Mouse (Mus musculus): ENCODE measurements around the gene Slc12a3.

The Slc12a3 gene

DNA sequence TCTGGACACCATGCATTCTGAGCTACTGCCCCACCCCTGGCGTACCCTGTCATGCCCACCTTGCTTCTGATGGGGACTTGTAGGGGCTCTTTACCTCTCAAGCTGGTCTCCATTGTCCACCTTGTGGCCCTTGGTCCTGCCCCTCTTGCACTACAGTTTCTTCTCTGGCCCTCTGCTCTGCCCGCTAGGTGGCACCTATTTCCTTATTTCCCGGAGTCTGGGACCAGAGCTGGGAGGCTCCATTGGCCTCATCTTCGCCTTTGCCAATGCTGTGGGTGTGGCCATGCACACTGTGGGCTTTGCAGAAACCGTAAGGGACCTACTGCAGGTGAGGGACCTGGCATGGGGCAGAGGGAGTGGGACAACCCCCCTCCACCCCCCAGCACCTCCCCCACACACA, 4.3 kb downstream of the Slc12a3 start:
- DNase-seq = peak; percentile 46

DNA sequence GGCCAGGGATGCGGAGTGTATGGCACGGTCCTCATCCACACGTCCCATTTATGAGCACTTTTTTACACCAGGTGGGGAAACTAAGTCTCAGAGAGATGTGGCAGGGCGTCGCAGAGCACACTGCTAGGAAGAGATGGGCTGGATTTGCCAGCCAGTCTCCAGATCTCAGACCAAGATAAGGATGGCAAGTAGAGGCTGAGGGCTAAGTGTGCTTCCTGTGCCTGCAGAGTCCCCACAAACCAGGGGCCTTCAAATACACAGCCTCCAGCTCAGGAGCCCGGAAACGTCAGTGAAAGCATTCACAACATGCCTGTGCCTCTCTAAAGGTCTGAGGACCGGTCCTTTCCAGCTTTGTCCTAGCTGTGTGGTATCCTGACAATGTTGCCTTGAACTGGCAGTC, 8.6 kb downstream of the Slc12a3 start:
- DNase-seq = no peak

DNA sequence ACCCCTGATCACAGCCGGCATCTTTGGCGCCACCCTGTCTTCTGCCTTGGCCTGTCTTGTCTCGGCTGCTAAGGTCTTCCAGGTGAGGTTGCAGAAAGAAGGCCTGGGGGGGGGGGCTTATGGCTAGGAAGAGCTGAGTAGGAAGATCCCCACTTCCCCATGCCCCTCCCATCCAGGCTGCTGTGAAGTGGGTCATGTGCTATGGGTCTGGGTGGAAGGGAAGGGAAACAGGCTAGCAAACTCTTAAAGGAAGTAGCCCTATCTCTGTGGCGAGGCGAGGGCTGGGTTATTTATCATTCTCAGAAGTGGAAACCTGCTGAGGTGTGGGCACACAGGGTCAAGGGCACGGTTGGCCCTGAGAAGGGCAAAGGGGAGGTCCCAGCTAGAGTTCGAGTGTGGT, 11.8 kb downstream of the Slc12a3 start:
- no peak for DNase-seq

- no peak for DNase-seq
These were observed 13.7 kb downstream of the Slc12a3 start for GRCm38 (mm10) chr8:94342691-94343090.

DNA sequence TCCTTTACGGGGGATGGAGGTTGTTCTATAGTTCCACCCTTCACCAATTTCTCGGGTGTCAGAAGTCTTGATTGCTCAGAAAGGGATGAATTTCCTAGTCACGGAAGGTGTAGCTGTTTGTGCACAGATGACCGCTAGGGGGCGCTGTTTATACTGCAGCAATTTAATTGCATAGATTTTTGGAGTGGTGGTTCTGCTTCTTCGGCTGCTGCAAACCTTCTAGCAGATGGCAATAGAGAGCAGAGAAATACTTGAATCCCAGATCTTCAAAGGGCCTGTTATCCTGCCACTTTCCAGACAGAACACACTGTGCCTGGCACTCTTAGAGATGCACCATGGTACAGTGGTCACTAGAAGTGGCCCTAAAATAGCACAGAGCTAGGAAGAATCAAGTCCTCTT, 14.3 kb downstream of the Slc12a3 start:
- DNase-seq = peak; percentile 90

DNA sequence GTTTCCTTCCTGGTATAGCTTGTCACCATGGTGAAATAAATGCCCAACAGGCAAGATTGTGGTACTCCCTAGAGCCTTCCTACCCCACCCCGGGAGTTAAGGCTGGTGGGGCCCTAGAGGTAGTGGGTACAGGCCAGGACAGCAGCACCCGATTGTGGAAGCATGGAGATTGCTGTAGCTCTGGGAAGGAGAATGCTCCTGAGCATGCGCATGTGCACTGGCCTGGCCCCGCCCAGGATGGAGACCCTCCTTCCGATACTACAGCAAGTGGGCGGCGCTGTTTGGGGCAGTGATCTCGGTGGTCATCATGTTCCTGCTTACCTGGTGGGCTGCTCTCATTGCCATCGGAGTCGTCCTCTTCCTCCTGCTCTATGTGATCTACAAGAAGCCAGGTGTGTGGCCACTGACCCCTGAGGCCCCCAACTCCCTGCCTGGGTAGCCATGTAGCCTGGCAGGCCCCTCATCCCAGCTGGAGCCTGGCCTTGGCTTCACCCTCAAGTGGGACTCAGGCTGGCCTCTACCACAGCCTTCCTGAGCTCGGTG, 14.8 kb downstream of the Slc12a3 start:
- no peak for DNase-seq

- no peak for DNase-seq
These were observed 16.7 kb downstream of the Slc12a3 start for GRCm38 (mm10) chr8:94345657-94346056.

DNA sequence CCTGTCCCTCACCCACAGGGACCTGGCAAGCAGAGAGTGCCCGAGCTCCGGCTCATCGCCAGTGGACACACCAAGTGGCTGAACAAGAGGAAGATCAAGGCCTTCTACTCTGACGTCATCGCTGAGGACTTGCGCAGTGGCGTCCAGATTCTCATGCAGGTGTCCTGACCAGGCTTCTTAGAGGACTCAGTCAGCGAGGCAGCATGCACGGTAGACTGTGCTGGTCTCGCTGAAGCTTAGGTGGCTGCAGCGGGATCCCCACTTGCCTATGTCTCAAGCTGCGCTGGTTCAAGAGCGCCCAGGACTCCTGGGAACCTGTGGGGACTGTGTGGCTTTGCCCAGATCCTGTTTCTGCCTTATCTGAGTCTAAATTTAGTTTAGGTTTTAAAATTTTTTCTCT, 17.3 kb downstream of the Slc12a3 start:
- DNase-seq = no peak

GRCm38 (mm10) chr8:94348425-94348824, 19.4 kb downstream of the Slc12a3 start:
- DNase-seq = no peak

GRCm38 (mm10) chr8:94354069-94354531, 25.1 kb downstream of the Slc12a3 start:
- peak; percentile 41 for DNase-seq

DNA sequence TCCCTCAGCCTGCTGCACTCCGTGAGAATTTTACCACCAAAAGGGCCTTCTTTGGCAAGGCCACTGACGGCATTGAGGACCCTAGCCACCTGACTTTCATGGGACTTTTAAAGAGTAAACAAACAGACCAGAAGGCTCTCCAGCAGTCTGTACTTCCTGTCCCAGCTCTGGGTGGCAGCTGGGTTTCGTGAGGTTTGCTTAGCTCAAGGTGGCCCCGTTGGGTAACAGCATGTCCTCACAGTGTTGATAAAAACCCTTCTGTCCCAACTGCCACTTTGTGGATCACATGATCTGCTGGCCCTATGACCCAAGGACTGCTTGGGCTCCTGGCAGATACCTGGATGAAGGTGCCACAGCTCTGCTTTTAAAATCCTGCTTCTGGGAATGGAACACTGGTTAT, 25.6 kb downstream of the Slc12a3 start:
- no peak for DNase-seq

GRCm38 (mm10) chr8:94357220-94357619, 28.2 kb downstream of the Slc12a3 start:
- DNase-seq = no peak

DNA sequence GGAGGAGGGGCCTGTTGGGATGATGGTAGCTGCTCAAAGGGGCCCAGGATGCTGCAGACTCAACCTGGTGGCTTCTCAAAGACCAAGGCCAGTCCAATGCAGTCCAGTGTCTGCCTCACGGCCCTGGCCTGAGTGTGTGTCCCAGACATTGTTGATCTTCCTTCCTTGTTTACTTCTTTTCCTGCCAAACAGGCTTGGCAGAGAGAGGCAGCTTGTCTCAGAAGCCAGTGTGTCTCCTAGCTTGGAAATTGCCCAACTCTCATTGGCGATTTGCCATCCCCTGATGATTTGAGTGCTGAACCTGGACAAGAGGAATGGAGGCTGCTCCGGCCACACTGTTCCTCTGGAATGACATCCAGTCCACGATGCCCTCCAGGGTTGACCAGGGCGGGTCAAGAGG, 29.5 kb downstream of the Slc12a3 start:
- peak; percentile 89 for DNase-seq

DNA sequence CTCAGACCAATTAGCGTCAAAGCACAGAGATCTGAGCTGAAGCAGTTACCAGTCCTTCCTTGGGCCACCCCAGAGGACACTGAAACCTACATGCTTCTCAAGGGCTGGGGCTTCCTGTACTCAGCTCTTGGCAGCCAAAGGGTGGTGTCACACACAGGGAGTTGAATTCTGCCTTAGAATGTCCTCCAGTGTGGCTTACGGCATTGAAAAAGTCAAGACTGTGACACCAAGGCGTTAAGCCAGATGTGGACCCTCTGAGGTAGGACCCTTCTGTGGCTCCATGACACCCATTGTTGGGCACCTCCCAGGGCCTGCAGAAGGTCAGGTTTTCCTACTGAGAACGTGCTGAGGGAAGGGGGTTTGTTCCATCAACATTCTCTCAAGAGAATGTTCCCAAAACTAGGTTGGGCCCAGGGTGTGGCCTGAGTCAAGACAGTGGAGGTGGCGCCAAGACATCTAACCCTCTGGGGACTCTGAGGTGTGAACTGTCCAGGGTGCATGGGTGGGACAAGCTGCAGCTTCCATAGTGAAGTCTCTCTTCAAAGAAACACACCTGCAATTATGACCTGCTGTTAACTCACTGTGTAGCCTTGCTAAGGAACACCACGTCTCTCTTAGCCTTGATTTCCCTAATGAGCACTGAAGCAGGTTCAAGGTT, 32.9 kb downstream of the Slc12a3 start:
- no peak for DNase-seq

GRCm38 (mm10) chr8:94362607-94363239, 33.7 kb downstream of the Slc12a3 start:
- DNase-seq = peak; percentile 51

- DNase-seq = peak; percentile 77
These were observed 34.3 kb downstream of the Slc12a3 start for GRCm38 (mm10) chr8:94363288-94363688.

DNA sequence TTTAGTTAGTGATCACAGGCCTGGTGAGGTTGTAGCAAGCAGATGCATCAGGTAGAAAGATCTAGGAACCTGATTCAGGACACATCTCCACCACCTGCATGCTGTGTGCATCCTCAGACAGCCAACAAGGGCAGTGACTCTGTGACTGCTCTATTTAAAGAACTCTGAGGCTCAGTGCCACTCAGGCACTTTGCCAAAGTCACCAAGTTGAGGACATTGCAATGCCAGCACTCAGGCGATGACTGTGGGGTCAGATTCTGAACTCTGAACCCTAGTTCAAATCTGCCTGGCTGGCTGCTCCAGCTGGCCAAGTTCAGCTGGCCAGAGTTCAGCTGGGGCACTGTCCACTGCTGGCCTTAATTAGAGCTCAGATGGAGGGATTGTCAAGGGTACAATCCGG, 34.9 kb downstream of the Slc12a3 start:
- peak; percentile 81 for DNase-seq

DNA sequence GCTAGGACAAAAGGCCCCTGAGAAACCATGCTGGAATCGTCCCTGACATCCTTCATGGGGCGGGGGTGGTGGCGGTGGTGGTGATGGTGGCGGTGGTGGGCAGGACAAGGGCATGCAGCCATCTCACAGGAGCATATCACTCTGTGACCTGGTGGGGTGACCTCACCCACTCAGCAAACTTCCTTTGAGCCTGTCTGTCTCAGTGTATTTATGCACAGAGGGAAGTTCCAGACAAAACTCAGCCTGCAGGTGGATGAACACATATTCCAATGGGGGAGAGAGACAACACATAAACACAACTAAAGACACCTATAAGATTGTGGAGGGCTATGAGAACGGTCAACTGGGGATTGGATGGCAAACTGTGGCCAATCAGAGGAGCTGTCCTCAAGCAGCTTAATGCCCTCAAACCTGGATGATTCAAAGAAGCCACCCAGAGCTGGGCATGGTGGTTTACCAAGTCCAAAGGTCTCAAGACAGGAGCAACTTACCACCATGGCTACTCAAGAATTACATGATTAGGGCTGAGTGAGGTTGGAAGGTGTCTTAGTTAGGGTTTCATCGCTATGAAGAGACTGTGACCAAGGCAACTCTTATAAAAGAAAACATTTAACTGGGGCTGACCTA, 35.8 kb downstream of the Slc12a3 start:
- DNase-seq = peak; percentile 40

GRCm38 (mm10) chr8:94365410-94365981, 36.5 kb downstream of the Slc12a3 start:
- DNase-seq = peak; percentile 42

DNA sequence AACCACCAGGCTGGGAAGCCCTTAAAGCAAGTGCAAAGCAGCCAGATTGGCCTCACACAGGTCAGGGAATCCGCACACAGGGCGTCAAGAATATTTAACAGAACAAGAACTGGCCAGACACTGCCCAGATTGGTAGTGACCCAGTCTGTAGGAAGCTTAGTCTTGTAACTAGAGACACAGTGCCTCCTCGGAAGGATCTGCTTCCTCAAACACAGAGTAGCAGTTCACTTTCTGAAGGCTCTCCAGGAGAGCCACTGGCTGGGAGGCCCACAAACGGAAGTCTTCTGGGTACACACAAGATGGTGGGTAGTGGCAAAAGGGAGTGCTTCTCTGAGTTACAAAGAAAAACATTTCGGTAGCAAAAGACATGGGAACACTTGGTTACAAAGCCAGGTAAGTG, 41.8 kb downstream of the Slc12a3 start:
- DNase-seq = no peak

DNA sequence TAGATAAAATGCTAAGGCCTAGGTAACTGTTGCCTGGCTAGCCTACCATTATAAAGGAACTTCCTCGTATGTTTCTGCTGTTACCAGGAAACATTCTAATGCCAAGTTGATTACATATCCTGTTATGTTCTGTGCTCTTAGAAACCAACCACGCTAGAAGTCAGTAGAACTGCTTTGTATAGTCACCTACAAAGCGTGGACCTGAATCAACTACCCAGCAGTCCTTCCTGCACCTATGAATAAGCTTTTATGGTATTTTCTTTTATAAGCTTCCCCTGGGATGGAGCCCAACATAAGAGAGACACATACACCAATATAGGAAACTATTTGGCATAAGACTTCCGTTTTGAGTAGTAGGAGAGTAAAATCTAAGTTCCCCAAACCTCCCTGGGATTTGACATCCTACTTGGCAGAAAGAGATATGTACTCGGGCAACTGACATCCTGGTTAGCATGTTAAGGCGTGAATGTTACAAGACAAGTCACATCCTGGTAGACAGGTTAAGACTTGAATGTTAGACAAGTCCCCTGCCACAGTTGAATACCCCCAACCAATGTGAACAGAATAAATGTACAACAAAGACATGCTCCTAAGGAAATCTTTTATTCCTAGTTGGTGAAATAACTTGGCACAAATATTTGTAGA, 44.1 kb downstream of the Slc12a3 start:
- no peak for DNase-seq

- no peak for DNase-seq
These were observed 46.6 kb downstream of the Slc12a3 start for GRCm38 (mm10) chr8:94375551-94375991.

DNA sequence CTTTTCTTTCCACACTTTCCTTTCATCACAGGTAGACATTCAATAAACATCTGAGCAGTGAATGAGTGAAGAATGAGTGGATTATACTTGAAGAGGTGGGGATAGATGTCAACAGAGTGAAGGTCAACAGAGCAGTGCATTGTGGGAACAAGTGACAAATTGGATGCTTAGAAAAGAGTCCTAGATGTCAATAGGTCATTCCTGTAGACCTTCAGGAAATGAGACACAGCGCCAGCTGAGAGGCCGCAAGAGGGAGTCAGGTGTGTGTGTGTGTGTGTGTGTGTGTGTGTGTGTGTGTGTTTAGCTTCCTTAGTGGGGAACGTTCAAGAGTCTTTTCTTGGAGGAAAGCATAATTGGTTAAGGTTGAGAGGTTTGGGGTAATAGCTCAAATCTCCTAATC, 47.2 kb downstream of the Slc12a3 start:
- DNase-seq = no peak

Measured in kidney, postnatal 10 days (tissue).